Mouse (Mus musculus) kidney, adult 18-20 months (tissue): ENCODE data around the gene Jkamp.

Experiments
- DNase-seq: peaks from one replicate; pipeline ENCODE4 v3.0.0; 2021

Gene Jkamp

DNA sequence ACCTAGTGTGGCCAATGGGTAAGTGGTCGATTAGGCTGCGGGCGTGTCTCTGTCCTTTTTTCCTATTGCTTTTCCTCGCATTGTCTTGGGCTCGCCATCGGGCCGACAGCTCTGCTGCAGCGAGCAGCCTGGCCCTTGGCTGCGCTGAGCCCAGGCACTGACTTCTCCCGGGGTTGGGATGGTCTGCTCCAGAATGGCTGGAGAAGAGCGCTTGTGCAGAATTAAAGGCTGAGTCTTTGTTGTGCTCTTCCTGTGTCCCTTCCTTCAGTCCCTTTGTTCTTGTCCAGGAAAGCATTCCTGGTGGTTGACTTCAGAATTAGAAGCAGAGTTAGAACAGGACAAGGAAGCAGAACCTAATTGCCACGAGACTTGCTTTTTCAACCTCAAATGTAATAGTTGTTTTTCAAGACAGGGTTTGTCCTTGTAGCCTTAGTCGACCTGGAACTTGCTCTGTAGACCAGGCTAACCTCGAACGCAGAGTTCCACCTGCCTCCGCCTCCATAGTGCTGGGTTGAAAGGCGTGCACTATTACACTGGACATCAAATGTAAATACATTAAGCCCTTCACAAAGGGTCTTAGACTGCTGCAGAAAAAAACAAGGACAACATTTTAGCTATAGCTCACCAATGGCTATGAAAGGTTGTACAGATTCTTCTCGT lies 907 bp downstream of the Jkamp start:
- DNase-seq, result no peak

DNA sequence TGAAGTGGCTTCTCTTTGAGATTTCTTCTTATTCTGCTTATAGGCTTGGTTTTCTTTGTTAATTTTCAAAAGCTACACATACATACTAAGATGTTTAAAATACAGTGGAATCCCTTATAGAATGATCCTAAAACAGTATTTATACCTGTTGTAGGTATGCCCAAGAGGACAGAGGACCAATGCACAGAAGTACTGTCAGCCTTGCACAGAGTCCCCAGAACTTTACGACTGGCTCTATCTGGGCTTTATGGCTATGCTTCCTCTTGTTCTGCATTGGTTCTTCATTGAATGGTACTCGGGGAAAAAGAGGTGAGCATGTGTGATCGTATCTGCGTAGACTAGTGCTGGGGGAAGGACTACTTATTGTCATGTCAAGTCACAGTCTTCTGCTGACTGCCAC lies 4.4 kb downstream of the Jkamp start:
- DNase-seq, result no peak

DNA sequence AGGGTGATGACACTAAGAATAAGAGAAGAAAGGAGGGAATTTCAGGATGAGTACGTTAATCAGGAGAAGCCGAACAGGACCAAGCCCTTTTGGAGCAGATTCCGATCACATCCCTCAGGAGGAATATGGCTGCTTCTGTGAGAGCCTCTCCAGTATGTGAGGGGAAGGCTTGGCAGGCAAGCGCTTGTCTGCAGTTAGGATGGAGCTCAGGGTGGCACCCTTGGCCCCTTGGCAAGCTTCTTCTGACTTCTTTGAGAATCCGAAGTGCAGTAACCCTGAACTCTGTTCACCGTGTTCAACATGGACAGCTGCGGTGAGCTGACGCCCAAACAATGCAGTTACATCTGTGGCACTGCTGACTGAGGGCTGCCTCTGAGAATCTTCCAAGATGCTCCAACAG lies 11.6 kb downstream of the Jkamp start:
- no peak for DNase-seq

DNA sequence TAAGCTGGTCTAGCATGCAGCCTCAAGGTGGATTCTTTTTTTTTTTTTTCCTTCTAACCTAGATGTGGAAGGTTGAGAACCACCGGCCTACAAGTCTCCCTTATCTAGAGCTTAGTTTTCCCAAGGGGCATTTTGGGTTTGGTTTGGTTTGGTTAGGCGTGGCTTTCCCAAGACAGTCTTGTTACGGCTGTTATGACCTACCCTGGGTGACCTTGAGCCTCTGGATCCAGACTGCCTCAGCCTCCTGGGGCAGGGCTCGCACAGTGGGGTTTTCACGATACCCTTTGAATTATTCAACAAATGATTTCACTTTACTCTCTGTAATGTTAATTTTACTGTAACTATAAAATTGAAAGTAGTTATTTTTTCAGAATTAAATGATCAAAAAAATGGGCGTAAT lies 17.4 kb downstream of the Jkamp start:
- no peak for DNase-seq

DNA sequence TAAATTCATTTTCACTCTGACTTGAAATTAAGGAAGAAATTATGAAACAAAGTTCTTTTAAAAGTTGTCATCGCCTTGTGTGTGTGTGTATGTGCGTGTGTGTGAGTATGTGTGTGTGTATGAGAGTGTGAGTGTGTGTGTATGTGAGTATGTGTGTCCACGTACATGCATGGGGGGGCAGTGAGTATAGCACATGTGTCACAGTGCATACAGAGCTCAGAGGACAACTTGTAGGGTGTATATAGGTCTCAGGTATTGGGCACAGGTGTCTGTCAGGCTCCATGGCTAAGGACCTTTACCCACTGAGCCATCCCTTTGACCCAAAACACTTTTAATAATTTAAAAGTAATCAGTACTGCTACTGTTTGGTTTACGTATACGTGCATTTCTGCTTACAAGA lies 18.6 kb downstream of the Jkamp start:
- DNase-seq, result no peak

DNA sequence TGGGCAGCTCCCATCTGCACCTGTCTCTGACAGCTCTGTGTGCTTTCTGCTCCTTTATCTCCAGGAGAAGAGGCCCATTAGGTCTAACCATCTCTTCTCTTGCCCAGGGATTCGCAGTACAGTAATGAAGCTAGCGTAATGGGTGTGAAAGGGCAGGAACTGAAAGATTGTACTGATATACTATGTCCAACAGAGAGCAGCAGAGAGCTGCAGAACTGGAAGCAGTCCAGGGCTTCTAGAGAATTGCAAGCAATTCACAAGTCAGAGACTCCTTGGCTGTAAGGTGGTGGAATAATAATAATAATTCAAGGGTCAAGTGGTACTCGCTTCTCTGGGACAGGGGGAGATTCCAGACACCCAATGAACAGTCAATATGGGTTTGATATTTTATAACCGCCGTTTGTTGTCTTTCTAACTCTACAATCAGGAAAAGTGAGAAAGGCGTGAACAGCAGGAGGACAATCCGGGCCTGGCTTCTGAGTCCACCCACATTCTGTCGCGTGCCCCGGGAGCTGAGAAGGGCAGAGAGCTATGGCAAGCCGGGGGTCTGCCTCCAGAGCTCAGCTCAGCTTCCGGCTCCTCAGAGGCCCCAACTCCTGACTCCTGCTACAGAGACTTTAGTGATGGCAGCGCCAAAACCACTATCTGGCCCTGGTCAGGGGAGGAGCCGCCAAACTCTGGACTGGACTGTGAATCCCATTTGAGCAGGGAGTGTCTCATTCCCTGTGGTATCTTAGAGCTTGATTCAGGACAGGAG lies 19.3 kb downstream of the Jkamp start:
- DNase-seq, result peak; percentile 69

DNA sequence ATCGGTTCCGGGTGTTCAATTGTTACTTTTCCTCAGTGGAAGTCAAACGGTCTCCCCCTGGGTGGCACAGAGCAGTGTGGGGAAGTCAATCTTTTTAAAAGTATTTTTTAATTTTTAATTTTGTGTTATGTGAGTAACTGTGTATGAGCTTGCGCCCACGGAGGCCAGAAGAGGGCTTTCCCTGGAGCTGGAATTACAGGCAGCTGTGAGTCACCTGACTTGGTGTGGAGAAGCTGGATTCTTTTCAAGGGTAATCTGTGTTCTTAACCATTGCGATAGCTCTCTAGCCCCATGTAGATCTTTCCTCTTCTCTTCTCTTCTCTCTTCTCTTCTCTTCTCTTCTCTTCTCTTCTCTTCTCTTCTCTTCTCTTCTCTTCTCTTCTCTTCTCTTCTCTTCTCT lies 29.7 kb downstream of the Jkamp start:
- no peak for DNase-seq

DNA sequence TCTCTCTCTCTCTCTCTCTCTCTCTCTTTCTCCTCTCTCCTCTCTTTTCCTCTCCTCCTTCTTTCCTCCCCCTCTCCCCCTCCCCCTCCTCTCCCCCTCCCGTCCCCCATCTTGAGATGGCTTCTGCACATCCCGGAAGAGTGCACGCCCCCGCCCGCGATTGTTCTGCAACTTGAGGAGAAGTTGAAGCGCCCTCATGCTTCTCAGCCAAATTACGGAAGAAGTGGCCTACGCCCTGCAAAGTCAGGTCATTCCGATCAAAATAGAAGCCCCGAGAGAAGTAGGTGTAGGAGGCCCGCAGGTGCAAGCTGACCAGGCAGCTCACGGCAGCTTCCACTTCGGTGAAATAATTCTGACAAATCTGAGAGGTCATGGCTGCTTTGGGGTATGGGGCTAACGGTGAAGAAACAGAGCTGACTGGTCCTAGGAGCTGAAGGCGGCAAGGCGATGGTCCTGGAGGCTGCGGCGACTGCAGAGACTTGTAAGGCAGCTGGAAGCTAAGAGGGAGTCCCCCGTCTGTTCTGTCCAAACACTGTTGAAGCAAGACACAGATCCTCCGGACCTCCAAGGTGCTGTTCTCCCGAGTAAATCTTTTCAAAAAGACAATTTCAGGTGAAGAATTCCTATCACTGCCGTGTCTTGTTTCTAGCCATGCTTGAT lies 30.4 kb downstream of the Jkamp start:
- no peak for DNase-seq

DNA sequence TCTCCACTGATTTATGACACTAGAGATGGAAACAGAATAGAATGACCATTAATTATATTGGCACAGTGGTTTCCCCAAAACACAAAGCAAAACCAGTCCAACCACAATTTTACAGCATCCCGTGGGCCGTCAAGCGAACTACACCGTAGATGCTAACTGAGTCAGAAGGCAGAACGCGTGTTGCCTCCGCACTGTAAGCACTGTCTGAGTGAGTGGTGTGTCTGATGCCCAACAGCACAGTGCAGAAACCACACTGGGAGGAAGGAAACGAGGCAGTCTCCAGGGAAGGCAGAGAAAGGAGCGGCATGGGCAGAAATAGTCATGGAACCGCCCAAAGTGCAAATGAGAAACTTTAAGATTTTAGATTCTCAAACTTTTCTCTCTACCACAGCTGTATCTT lies 43.8 kb downstream of the Jkamp start:
- no peak for DNase-seq

DNA sequence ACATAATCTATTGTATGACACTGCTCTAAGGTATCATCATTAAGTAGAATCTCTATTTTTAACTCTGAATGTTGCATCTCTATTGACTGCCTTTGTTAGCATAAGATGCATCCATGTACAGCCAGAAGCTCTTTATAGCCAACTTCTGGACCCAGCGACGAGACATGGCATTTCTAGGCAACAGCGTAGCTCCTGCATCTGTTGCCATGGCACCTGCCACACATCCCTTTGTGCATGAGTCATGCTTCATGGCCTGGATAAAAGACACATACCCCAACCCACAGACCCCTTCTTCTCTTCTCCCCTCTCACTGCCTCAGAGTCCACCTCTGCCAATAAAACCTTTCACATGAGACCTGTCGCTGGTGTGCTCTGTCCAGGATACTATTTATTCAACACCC lies 65.4 kb downstream of the Jkamp start:
- no peak for DNase-seq
